Mouse (Mus musculus): ENCODE data around the gene Mfsd2a.

Gene Mfsd2a

GRCm38 (mm10) chr4:122979826-122980225 is 18.8 kb upstream of the Mfsd2a start:
- peak in 1 of 2 experiments; percentile 50 for DNase-seq (ENCODE audit: inconsistent age in 2 of 2, low spot score in 1 of 2)

- no peak for DNase-seq (ENCODE audit: inconsistent age in 2 of 2, low spot score in 1 of 2)
These were observed 17.9 kb upstream of the Mfsd2a start for GRCm38 (mm10) chr4:122978850-122979249.

GRCm38 (mm10) chr4:122976885-122977284 is 15.9 kb upstream of the Mfsd2a start:
- no peak for DNase-seq (ENCODE audit: inconsistent age in 2 of 2, low spot score in 1 of 2)

GRCm38 (mm10) chr4:122974976-122975520 is 14.1 kb upstream of the Mfsd2a start:
- no peak for DNase-seq (ENCODE audit: inconsistent age in 2 of 2, low spot score in 1 of 2)

- DNase-seq (ENCODE audit: inconsistent age in 2 of 2, low spot score in 1 of 2), result no peak
These were observed 11.1 kb upstream of the Mfsd2a start for GRCm38 (mm10) chr4:122972056-122972455.

- DNase-seq (ENCODE audit: inconsistent age in 2 of 2, low spot score in 1 of 2), result no peak
These were observed 10.7 kb upstream of the Mfsd2a start for GRCm38 (mm10) chr4:122971646-122972045.

- DNase-seq (ENCODE audit: inconsistent age in 2 of 2, low spot score in 1 of 2), result no peak
These were observed 10.2 kb upstream of the Mfsd2a start for GRCm38 (mm10) chr4:122971191-122971590.

GRCm38 (mm10) chr4:122968106-122968505 is 7.1 kb upstream of the Mfsd2a start:
- no peak for DNase-seq (ENCODE audit: inconsistent age in 2 of 2, low spot score in 1 of 2)

- no peak for DNase-seq (ENCODE audit: inconsistent age in 2 of 2, low spot score in 1 of 2)
These were observed 1.8 kb upstream of the Mfsd2a start for GRCm38 (mm10) chr4:122962751-122963150.

- no peak for DNase-seq (ENCODE audit: inconsistent age in 2 of 2, low spot score in 1 of 2)
These were observed 601 bp upstream of the Mfsd2a start for GRCm38 (mm10) chr4:122961589-122961988.

- peak in 1 of 2 experiments; percentile 77 for DNase-seq (ENCODE audit: inconsistent age in 2 of 2, low spot score in 1 of 2)
These were observed 478 bp downstream of the Mfsd2a start for GRCm38 (mm10) chr4:122960321-122961099.

GRCm38 (mm10) chr4:122959816-122960215 is 1.2 kb downstream of the Mfsd2a start:
- no peak for DNase-seq (ENCODE audit: inconsistent age in 2 of 2, low spot score in 1 of 2)

- peak in 1 of 2 experiments; percentile 52 for DNase-seq (ENCODE audit: inconsistent age in 2 of 2, low spot score in 1 of 2)
These were observed 2.4 kb downstream of the Mfsd2a start for GRCm38 (mm10) chr4:122958491-122959031.

- no peak for DNase-seq (ENCODE audit: inconsistent age in 2 of 2, low spot score in 1 of 2)
These were observed 4.7 kb downstream of the Mfsd2a start for GRCm38 (mm10) chr4:122956301-122956700.

- peak; percentile 92 to 95 for DNase-seq (ENCODE audit: inconsistent age in 2 of 2, low spot score in 1 of 2)
These were observed 5.4 kb downstream of the Mfsd2a start for GRCm38 (mm10) chr4:122955412-122956136.

GRCm38 (mm10) chr4:122954680-122955411 is 6.1 kb downstream of the Mfsd2a start:
- DNase-seq (ENCODE audit: inconsistent age in 2 of 2, low spot score in 1 of 2), result no peak

GRCm38 (mm10) chr4:122949096-122949495 is 11.9 kb downstream of the Mfsd2a start:
- DNase-seq (ENCODE audit: inconsistent age in 2 of 2, low spot score in 1 of 2), result no peak

GRCm38 (mm10) chr4:122947223-122947622 is 13.8 kb downstream of the Mfsd2a start:
- DNase-seq (ENCODE audit: inconsistent age in 2 of 2, low spot score in 1 of 2), result no peak

GRCm38 (mm10) chr4:122944408-122944807 is 16.6 kb downstream of the Mfsd2a start:
- peak in 1 of 2 experiments; percentile 65 for DNase-seq (ENCODE audit: inconsistent age in 2 of 2, low spot score in 1 of 2)

- DNase-seq (ENCODE audit: inconsistent age in 2 of 2, low spot score in 1 of 2), result no peak
These were observed 21.8 kb downstream of the Mfsd2a start for GRCm38 (mm10) chr4:122939048-122939796.

Data from adrenal gland, adult (tissue).